Mouse (Mus musculus) liver, embryonic 13.5 days (tissue): ENCODE results near the gene Rfc5. TPM values are rescaled to one million over a fixed set of nuclear protein-coding genes. Genes with fewer than 3 reads are reported as not detected.

Experiments used
- ATAC-seq: fragments of 200-750 bp; cut with Nextera tagmentation; 2 replicates; pipeline ENCODE4 v1.8.0; 2017; ENCODE audit warnings: low read depth, mild to moderate bottlenecking, moderate number of reproducible peaks, moderate library complexity
- DNase-seq: peaks from one replicate; pipeline ENCODE4 v3.0.0; 2022
- H3K27ac ChIP-seq: fragments of 300-500 bp; sonication (generic); 2 replicates; pipeline ENCODE4 v1.5.1; 2015; ENCODE audit warnings: moderate library complexity, mild to moderate bottlenecking, inconsistent platforms
- H3K27me3 ChIP-seq: fragments of 300-500 bp; sonication (generic); 2 replicates; pipeline ENCODE4 v1.6.1; 2015; ENCODE audit warnings: mild to moderate bottlenecking, inconsistent platforms
- H3K36me3 ChIP-seq: fragments of 300-500 bp; sonication (generic); 2 replicates; pipeline ENCODE4 v1.6.1; 2015; ENCODE audit warnings: mild to moderate bottlenecking, inconsistent platforms
- H3K4me1 ChIP-seq: fragments of 300-500 bp; sonication (generic); replicated peaks from 2 replicates; pipeline ENCODE4 v1.6.1; 2015; ENCODE audit warnings: inconsistent platforms
- H3K4me2 ChIP-seq: fragments of 300-500 bp; sonication (generic); 2 replicates; pipeline ENCODE4 v1.6.1; 2015; ENCODE audit warnings: inconsistent platforms, mild to moderate bottlenecking, moderate library complexity
- H3K4me3 ChIP-seq: fragments of 300-500 bp; sonication (generic); replicated peaks from 2 replicates; pipeline ENCODE4 v1.5.1; 2015; ENCODE audit warnings: mild to moderate bottlenecking, inconsistent platforms
- H3K9ac ChIP-seq: fragments of 300-500 bp; sonication (generic); 2 replicates; pipeline ENCODE4 v1.6.1; 2015; ENCODE audit warnings: mild to moderate bottlenecking, inconsistent platforms
- H3K9me3 ChIP-seq: fragments of 300-500 bp; sonication (generic); replicated peaks from 2 replicates; pipeline ENCODE4 v1.6.1; 2016; ENCODE audit warnings: inconsistent platforms
- WGBS: fragments of 180-500 bp; shearing (Covaris S2); methylation state at CpG from one replicate; pipeline ENCODE4 v1.1.7; 2015; ENCODE audit not compliant: insufficient replicate concordance; 5-methylcytosine and 5-hydroxymethylcytosine counted together
- polyA plus RNA-seq: library from polyadenylated mRNA; unstranded; fragments of >200 nt; fragmentation: Nextera tagmentation; extraction: Ambion mirVana; gene quantifications from 2 replicates; pipeline ENCODE4 v1.2.1, GENCODE M21; 2015

The Rfc5 gene
- polyA plus RNA-seq, 1 experiment from 2014 or later, result 71.9 TPM

- Histone ChIP-seq H3K4me2 (peak overlapping the region; percentile 96), H3K9ac (no peak overlapping the region), H3K4me3 (peak overlapping the region; percentile 92; the same call in 1 of the 2 replicates), H3K27me3 (peaks cover 32% of the 10 kb centered on the region), H3K27ac (0 out of 2 replicates have a peak overlapping the region, but pooled peaks have one; percentile 84), H3K9me3 (no peaks in the 10 kb centered on the region), H3K4me1 (peaks cover 73% of the 10 kb centered on the region), H3K36me3 (0 out of 2 replicates have a peak, but pooled peaks cover 5% of the 10 kb centered on the region)
- 42% methylated on average over 11 of the region's 11 CpGs for WGBS
- ATAC-seq, result no peak
- DNase-seq, result peak; percentile 58
Observed at GRCm38 (mm10) chr5:117358725-117359124, 30.1 kb downstream of the Rfc5 start.

- WGBS, result 17% methylated on average over 6 of the region's 6 CpGs
- 0 out of 2 replicates have a peak, but pooled peaks cover under 1% of the 10 kb centered on the region for H3K36me3 ChIP-seq
- H3K27ac ChIP-seq, result peak overlapping the region; percentile 83
- peak overlapping the region; percentile 88 for H3K9ac ChIP-seq
- H3K9me3 ChIP-seq, result no peaks in the 10 kb centered on the region
- DNase-seq, result no peak
- H3K4me1 ChIP-seq, result peaks cover 68% of the 10 kb centered on the region
- H3K27me3 ChIP-seq, result peaks cover 35% of the 10 kb centered on the region
- H3K4me3 ChIP-seq, result peak overlapping the region; percentile 92
- peak overlapping the region; percentile 96 for H3K4me2 ChIP-seq
- no peak for ATAC-seq
Observed at GRCm38 (mm10) chr5:117358248-117358630, 30.6 kb downstream of the Rfc5 start.

DNA sequence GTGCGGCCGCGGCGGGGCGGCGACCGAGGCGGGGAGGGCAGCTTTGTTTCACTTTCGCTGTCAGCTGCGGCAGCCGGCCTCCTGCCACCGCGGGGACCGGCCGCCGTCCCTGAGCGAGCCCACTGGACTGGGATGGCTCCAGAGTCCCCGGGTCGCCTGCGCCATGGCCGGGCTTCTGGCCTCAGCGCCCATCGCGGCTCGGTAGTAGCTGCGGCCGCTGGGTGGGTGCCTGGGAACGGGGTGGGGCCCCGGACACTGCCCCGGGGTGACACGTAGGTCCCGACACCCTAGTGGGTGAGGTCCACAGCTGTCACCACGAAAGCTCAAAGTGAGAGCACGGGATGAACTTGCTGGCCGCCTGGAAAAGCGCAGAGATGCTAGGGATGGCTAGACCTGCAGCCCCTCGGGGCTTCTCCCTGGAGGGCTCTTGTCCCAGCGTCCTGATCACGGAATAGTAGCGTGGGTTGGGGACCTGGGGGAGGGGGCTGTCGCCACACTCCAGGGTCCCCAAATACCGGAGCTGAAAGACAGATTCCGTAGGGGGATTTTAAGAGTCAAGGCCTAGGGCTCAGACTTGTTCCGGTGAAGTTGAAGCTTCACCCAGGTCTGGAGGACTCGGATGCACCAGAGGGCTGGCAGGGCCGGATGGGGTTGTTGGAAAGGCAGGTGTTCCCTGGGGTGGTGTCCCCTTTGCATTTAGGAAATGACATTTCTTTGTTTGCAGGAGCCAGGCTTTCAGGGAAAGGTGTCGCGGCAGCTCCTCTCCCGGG is 31.2 kb downstream of the Rfc5 start:
- Histone ChIP-seq H3K9ac (peak overlapping the region; percentile 88), H3K27me3 (peaks cover 41% of the 10 kb centered on the region), H3K9me3 (no peaks in the 10 kb centered on the region), H3K4me2 (peak overlapping the region; percentile 96), H3K4me1 (peaks cover 63% of the 10 kb centered on the region), H3K4me3 (peak overlapping the region; percentile 92), H3K36me3 (no peaks in the 10 kb centered on the region), H3K27ac (peak overlapping the region; percentile 83)
- under 1% methylated on average over 48 of the region's 49 CpGs for WGBS
- DNase-seq (peak; percentile 43), ATAC-seq (peak; percentile 66)

- Histone ChIP-seq H3K4me3 (peak within 1 kb of the TSS; percentile 92), H3K9me3 (no peaks in the 10 kb centered on the region), H3K4me2 (peak within 1 kb of the TSS; percentile 96), H3K27me3 (peaks cover 42% of the 10 kb centered on the region), H3K4me1 (peaks cover 57% of the 10 kb centered on the region), H3K36me3 (no peaks in the 10 kb centered on the region), H3K27ac (peak within 1 kb of the TSS; percentile 83), H3K9ac (peak within 1 kb of the TSS; percentile 88)
- ATAC-seq (peak; percentile 62), DNase-seq (peak; percentile 76)
- WGBS, result 2% methylated on average over 18 of the region's 54 CpGs
Observed at GRCm38 (mm10) chr5:117357129-117357477, 31.7 kb downstream of the Rfc5 start, which contains the start of gene Wsb2. Wsb2 (plus strand) TSS chr5:117357304.

DNA sequence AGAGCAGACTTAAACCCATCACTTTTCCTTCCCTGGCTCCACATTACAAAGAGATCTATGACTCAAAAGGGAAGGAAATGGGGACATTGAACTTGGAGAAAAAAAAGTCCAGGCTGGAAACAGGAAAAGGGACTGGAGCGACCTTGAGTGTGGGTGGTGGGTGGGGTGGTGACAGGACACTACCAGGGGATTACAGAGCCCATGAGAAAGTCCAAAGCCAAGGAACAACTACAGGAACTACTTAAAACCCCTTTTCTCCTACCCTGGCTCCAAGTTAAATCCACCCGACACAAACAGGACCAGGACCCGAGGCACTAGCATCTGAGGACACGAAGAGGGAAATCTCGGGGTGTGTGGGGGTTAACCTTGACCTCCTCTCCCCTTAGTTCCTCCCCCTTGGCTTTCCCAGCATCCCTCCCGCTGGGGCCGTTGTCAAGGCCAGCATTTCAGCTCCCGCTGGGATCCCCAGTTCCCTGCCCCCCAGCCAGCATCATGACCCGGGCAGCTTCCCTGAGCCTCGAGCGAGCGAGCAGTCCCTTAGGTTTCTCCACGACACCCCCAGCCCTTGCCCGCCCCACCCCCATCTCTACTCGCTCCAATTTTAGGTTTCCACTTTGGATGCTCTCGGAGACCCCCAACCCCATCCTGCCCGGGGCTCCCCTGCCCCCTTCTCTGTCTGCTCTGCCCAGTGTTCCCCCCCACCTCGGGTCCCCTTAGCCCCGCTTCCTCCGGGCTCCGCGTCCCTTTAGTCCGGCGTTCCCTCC is 32.3 kb downstream of the Rfc5 start:
- Histone ChIP-seq H3K4me2 (peak overlapping the region; percentile 96), H3K27me3 (peaks cover 42% of the 10 kb centered on the region), H3K36me3 (no peaks in the 10 kb centered on the region), H3K4me1 (peaks cover 51% of the 10 kb centered on the region), H3K9me3 (no peaks in the 10 kb centered on the region), H3K4me3 (peak overlapping the region; percentile 92), H3K27ac (peak overlapping the region; percentile 83), H3K9ac (peak overlapping the region; percentile 88)
- WGBS, result 2% methylated on average over 24 of the region's 24 CpGs
- ATAC-seq (peak; percentile 14; the same call in 1 of the 2 replicates), DNase-seq (no peak)

DNA sequence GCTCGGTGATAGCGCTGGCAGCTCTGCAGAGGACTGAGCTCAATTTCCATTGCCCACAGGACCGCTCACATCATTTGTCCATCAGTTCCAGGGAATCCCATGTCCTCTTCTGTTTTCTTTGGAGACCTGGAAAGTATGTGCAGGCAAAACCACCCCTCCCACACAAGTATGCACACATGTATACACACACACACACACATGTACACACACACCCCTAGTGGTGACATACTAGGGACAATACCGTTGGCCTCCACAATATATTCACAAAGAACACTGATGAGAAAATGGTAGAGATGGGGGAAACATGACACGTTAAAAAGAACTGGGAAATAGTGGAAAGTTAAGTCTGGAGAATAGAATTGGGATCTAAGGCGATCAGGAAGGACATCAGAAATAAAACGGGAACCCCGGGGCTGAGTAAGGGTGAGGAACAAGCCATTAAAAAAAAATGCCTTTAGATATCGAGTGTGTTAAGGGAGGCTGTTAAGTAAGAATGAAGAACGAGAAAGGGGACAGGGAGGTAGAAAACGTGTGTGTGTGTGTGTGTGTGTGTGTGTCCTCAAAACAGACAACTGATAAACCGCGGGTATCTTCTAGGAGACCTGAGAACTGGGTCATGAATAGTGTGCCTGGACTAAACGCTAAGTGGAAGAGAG is 33.1 kb downstream of the Rfc5 start:
- Histone ChIP-seq H3K36me3 (no peaks in the 10 kb centered on the region), H3K27me3 (peaks cover 42% of the 10 kb centered on the region), H3K27ac (peak overlapping the region; percentile 83), H3K9me3 (no peaks in the 10 kb centered on the region), H3K4me1 (peaks cover 44% of the 10 kb centered on the region), H3K4me2 (peak overlapping the region; percentile 96), H3K9ac (peak overlapping the region; percentile 88; the same call in 1 of the 2 replicates), H3K4me3 (0 out of 2 replicates have a peak overlapping the region, but pooled peaks have one; percentile 92)
- DNase-seq, result no peak
- no peak for ATAC-seq
- 32% methylated on average over 14 of the region's 14 CpGs for WGBS

GRCm38 (mm10) chr5:117354121-117354520 is 34.7 kb downstream of the Rfc5 start:
- Histone ChIP-seq H3K4me1 (peaks cover 27% of the 10 kb centered on the region), H3K27me3 (peaks cover 42% of the 10 kb centered on the region), H3K9me3 (no peaks in the 10 kb centered on the region), H3K9ac (no peak overlapping the region), H3K36me3 (no peaks in the 10 kb centered on the region), H3K4me3 (no peak overlapping the region), H3K27ac (no peak overlapping the region), H3K4me2 (no peak overlapping the region)
- no peak for DNase-seq
- WGBS, result 21% methylated on average over 8 of the region's 8 CpGs
- ATAC-seq, result no peak

- peak; percentile 62 for ATAC-seq
- Histone ChIP-seq H3K27ac (no peak overlapping the region), H3K9me3 (no peaks in the 10 kb centered on the region), H3K36me3 (no peaks in the 10 kb centered on the region), H3K4me3 (no peak overlapping the region), H3K4me2 (peak overlapping the region; percentile 33), H3K27me3 (peaks cover 8% of the 10 kb centered on the region), H3K4me1 (peaks cover 12% of the 10 kb centered on the region), H3K9ac (no peak overlapping the region)
- 36% methylated on average over 19 of the region's 19 CpGs for WGBS
- DNase-seq, result peak; percentile 84
Observed at GRCm38 (mm10) chr5:117348279-117348678, 40.6 kb downstream of the Rfc5 start.

- Histone ChIP-seq H3K4me1 (peaks cover 12% of the 10 kb centered on the region), H3K4me2 (0 out of 2 replicates have a peak overlapping the region, but pooled peaks have one; percentile 33), H3K36me3 (no peaks in the 10 kb centered on the region), H3K9me3 (no peaks in the 10 kb centered on the region), H3K9ac (no peak overlapping the region), H3K4me3 (no peak overlapping the region), H3K27me3 (peaks cover 3% of the 10 kb centered on the region; the same call in 1 of the 2 replicates), H3K27ac (no peak overlapping the region)
- WGBS, result 74% methylated on average over 2 of the region's 2 CpGs
- no peak for ATAC-seq
- no peak for DNase-seq
Observed at GRCm38 (mm10) chr5:117347838-117348237, 41.0 kb downstream of the Rfc5 start.

DNA sequence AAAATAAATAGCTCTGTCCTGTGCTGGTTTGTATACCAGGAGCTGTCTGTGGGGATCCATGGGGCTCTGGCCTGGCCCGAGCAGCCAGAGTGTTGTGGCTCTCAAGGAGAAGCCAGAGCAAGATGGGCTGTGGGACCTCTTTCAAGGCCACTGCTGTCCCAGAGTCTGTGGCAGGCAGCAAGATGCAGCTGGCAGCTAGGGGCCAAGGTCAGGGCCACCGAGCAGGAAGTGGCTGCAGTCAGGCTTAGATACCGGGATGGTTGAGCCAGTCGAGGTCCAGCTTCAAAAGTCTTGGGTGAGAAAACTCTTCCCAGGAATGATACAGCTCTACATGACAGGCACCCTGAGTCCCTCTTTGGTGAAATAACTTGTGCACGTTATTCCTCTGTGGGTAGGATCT is 41.8 kb downstream of the Rfc5 start:
- H3K4me2 ChIP-seq, result no peak overlapping the region
- no peak overlapping the region for H3K9ac ChIP-seq
- no peak for DNase-seq
- no peaks in the 10 kb centered on the region for H3K27me3 ChIP-seq
- 52% methylated on average over 5 of the region's 5 CpGs for WGBS
- H3K36me3 ChIP-seq, result no peaks in the 10 kb centered on the region
- H3K4me1 ChIP-seq, result peaks cover 12% of the 10 kb centered on the region
- no peak overlapping the region for H3K4me3 ChIP-seq
- ATAC-seq, result no peak
- H3K9me3 ChIP-seq, result no peaks in the 10 kb centered on the region
- no peak overlapping the region for H3K27ac ChIP-seq

GRCm38 (mm10) chr5:117346281-117346680 is 42.6 kb downstream of the Rfc5 start:
- Histone ChIP-seq H3K4me3 (no peak overlapping the region), H3K9ac (no peak overlapping the region), H3K4me2 (no peak overlapping the region), H3K9me3 (no peaks in the 10 kb centered on the region), H3K36me3 (no peaks in the 10 kb centered on the region), H3K4me1 (peaks cover 12% of the 10 kb centered on the region), H3K27ac (no peak overlapping the region), H3K27me3 (no peaks in the 10 kb centered on the region)
- ATAC-seq, result no peak
- WGBS, result 53% methylated on average over 3 of the region's 3 CpGs
- DNase-seq, result no peak
